Mouse (Mus musculus) neutrophil, adult 83 days (primary cell): Measurements from ENCODE around the gene Zfand4. TPM values are rescaled to one million over a fixed set of nuclear protein-coding genes. Genes with fewer than 3 reads are reported as not detected.

Experiments used
- total RNA-seq, 2 experiments: library from RNA; stranded (reverse); gene quantifications; one replicate each; pipeline ENCODE4 v1.2.4; 2023

Gene Zfand4
- total RNA-seq = 10 to 100 TPM; 24.3 to 30.1 TPM

DNA sequence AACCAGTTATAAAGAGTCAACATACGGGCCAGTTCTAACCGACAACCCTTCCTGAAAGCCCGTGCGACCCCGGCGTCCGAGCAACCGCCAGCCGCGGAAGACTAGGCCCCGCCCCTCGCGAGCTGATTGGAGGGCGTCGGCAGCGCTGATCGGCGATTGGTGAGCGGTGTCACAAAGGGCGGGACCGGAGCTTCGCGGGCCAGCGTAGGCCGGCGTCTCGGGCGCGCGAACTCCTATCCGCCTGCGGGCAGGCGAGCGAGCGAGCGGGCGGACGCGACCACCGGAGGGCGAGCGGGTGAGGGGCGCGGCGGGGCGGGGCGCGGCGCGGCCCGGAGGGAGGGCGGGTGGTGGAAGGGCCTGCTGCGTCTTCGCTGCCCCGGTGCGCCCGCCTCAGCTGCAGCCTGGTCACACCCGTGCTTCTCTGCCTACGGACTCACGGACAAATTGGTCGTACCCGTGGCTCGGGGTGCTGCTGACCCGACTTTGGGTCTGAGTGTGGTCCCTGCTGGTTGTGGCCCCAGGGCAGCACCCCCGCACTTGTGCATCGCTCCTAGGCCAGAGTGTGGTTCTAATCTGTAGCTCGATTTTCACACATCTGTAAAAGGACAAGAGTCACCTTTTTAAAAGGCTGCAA is at the start of gene Zfand4:
Gene Zfand4 (plus strand): TSS at position 205 of the 634 bp plus-strand sequence.

DNA sequence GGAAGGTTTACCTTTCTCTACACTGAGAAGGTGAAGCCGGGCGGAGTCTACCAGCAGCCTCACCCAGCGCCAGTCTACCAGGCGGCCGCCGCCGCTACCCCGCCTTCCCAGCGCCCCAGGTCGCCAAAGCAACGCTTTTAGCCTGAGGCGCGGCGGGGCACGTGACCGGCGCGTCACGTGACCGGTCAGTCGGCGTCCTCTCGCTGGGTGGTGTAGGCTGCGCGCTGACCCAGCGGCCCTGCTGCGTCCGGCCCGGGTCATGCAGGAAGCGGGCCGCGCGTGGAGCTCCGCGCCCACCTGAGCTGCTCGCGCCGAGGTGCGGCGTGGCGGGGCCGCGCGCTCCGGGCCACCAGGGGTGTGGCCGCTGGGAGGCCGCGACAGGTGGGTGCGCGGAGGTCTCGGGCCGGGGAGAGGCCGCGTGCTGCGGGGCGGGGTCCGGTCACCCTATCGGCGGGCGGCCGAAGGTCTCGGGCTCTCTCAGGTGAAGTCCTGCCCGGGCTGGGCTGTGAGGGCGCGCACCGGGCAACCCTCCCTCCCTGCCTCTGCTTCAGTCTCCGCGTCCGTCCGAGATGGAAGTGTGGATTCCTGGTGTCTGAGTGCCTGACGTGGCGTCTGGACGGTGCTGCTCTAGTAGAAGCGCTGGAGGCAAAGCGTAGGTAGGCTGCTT is 73.9 kb downstream of the Zfand4 start, which contains the start of gene March8:
Gene March8 (plus strand): TSS at position 190 of the 667 bp plus-strand sequence.

Other genes starting within 250 kb of the Zfand4 start
- gene Tmcc1, start 70.7 kb upstream of the Zfand4 start, total RNA-seq = 100 to 1,000 TPM; 217 to 292 TPM
- 100 to 1,000 TPM; 115 to 125 TPM for gene Washc2, start 56.2 kb upstream of the Zfand4 start, total RNA-seq
- gene March8, start 73.8 kb downstream of the Zfand4 start, total RNA-seq = 10 to 100 TPM; 20.5 to 22.5 TPM
- 100 to 1,000 TPM; 239 to 243 TPM for gene Alox5, start 197.0 kb downstream of the Zfand4 start, total RNA-seq
- not detected for gene Olfr211, start 224.9 kb downstream of the Zfand4 start, total RNA-seq
- gene Olfr212, start 242.3 kb downstream of the Zfand4 start, total RNA-seq = under 1 TPM; 0.53 to 0.79 TPM